Mouse (Mus musculus) kidney, embryonic 14.5 days (tissue): Measurements from ENCODE around the gene Slc35a2. TPM values are rescaled to one million over a fixed set of nuclear protein-coding genes. Genes with fewer than 3 reads are reported as not detected.

ENCODE experiments used
- ATAC-seq: fragments of 200-750 bp; cut with Nextera tagmentation; 2 replicates; pipeline ENCODE4 v1.8.0; 2017; ENCODE audit warnings: moderate number of reproducible peaks, mild to moderate bottlenecking, moderate TSS enrichment, moderate library complexity; ENCODE audit not compliant: low FRiP score, low TSS enrichment
- H3K27ac ChIP-seq: fragments of 300-500 bp; sonication (generic); 2 replicates; pipeline ENCODE4 v1.5.1; 2014; ENCODE audit warnings: low read depth, mild to moderate bottlenecking, low read length, moderate library complexity, mixed read lengths
- H3K27me3 ChIP-seq: fragments of 300-500 bp; sonication (generic); 2 replicates; pipeline ENCODE4 v1.6.1; 2014; ENCODE audit warnings: mild to moderate bottlenecking, low read length; ENCODE audit not compliant: control insufficient read depth, insufficient read depth
- H3K36me3 ChIP-seq: fragments of 300-500 bp; sonication (generic); 2 replicates; pipeline ENCODE4 v1.6.1; 2014; ENCODE audit warnings: low read length, mixed read lengths; ENCODE audit not compliant: control insufficient read depth, insufficient read depth
- H3K4me1 ChIP-seq: fragments of 300-500 bp; sonication (generic); 2 replicates; pipeline ENCODE4 v1.6.1; 2014; ENCODE audit warnings: low read length, mixed read lengths; ENCODE audit not compliant: control insufficient read depth, insufficient read depth
- H3K4me2 ChIP-seq: fragments of 300-500 bp; sonication (generic); replicated peaks from 2 replicates; pipeline ENCODE4 v1.6.1; 2014; ENCODE audit warnings: low read depth, mild to moderate bottlenecking, low read length
- H3K4me3 ChIP-seq: fragments of 300-500 bp; sonication (generic); 2 replicates; pipeline ENCODE4 v1.5.1; 2014; ENCODE audit warnings: mild to moderate bottlenecking, low read length
- H3K9ac ChIP-seq: fragments of 300-500 bp; sonication (generic); 2 replicates; pipeline ENCODE4 v1.6.1; 2014; ENCODE audit warnings: low read depth, mild to moderate bottlenecking, low read length, moderate library complexity
- H3K9me3 ChIP-seq: fragments of 300-500 bp; sonication (generic); 2 replicates; pipeline ENCODE4 v1.6.1; 2016; ENCODE audit warnings: low read length; ENCODE audit not compliant: control insufficient read depth
- WGBS: fragments of 180-500 bp; shearing (Covaris S2); extraction: QIAGEN DNeasy Blood & Tissue Kit; methylation state at CpG from one replicate; pipeline ENCODE4 v1.1.7; 2014; 5-methylcytosine and 5-hydroxymethylcytosine counted together
- polyA plus RNA-seq: library from polyadenylated mRNA; unstranded; fragments of >200 nt; fragmentation: Nextera tagmentation; extraction: Ambion mirVana; gene quantifications from 2 replicates; pipeline ENCODE4 v1.2.1, GENCODE M21; 2014

Slc35a2 gene
- polyA plus RNA-seq, 1 experiment from 2014 or later: 12.6 TPM

DNA sequence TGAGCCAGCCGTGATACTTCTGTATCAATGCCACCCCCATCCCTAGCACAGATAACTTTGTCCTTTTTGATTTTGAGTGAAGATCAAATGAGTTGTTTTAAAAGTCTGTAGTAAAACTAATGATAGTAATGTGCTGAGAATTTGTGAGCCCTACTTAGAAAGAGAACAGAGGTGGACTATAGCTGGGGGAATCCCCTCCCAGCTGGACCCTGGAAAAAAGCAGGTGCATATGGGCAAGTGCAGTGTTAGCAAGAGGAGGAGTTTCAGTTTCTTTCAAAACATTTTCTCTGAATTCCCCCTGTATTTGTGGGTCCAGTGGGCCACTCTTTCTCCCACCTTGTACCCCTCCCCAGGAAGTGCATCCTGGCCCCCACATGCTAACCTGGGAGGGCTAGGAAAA lies 20.6 kb upstream of the Slc35a2 start:
- WGBS: 95% methylated on average over 1 of the region's 1 CpGs
- H3K9me3 ChIP-seq: no peaks in the 10 kb centered on the region
- ATAC-seq: no peak
- no peak overlapping the region for H3K4me2 ChIP-seq
- no peaks in the 10 kb centered on the region for H3K4me1 ChIP-seq
- no peak overlapping the region for H3K9ac ChIP-seq
- H3K4me3 ChIP-seq: no peak overlapping the region
- peaks cover 6% of the 10 kb centered on the region; the same call in 1 of the 2 replicates for H3K36me3 ChIP-seq
- no peak overlapping the region for H3K27ac ChIP-seq
- H3K27me3 ChIP-seq: no peaks in the 10 kb centered on the region

DNA sequence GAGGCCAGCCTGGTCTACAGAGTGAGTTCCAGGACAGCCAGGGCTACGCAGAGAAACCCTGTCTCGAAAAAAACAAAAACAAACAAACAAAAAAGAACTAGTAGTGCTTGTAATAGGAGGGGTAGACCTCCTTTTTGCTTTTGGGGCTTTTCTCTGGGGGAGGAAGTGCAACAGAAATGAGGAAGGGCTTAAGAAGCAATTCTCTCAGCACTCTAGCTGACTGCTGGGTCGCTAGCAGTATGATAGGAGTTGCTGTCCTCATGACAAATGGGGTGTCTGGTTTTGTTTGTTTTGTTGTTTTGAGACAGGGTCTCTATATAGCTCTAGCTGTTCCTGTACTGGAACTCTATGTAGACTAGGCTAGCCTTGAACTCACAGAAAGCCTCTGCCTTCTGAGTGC lies 19.3 kb upstream of the Slc35a2 start:
- Histone ChIP-seq H3K4me3 (no peak overlapping the region), H3K27me3 (no peaks in the 10 kb centered on the region), H3K27ac (no peak overlapping the region), H3K36me3 (peaks cover 8% of the 10 kb centered on the region; the same call in 1 of the 2 replicates), H3K4me2 (no peak overlapping the region), H3K4me1 (no peaks in the 10 kb centered on the region), H3K9ac (no peak overlapping the region), H3K9me3 (no peaks in the 10 kb centered on the region)
- no peak for ATAC-seq
- 69% methylated on average over 3 of the region's 3 CpGs for WGBS

DNA sequence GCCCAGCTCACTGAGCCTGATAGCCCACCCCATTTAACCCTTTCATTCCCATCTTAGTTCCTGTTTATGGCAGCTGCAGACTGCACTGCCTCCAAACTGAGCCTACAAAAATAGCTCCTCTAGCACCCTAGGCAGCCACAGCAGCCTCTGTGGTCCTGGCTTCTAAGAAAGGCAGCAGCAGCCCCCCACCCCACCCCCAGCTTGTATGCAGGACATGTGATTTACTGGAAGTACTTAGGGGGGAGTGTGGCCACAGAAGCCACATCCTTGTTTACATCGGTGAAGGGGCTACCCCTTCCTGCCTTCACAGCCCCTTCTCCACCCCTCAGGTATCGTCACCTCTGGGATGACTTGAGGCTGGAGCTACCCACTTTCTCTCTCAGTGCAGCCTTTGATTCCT lies 18.5 kb upstream of the Slc35a2 start:
- no peaks in the 10 kb centered on the region for H3K27me3 ChIP-seq
- 58% methylated on average over 2 of the region's 2 CpGs for WGBS
- H3K27ac ChIP-seq: no peak overlapping the region
- H3K9me3 ChIP-seq: no peaks in the 10 kb centered on the region
- H3K4me2 ChIP-seq: no peak overlapping the region
- peaks cover 8% of the 10 kb centered on the region; the same call in 1 of the 2 replicates for H3K36me3 ChIP-seq
- ATAC-seq: no peak
- H3K9ac ChIP-seq: no peak overlapping the region
- no peaks in the 10 kb centered on the region for H3K4me1 ChIP-seq
- no peak overlapping the region for H3K4me3 ChIP-seq

DNA sequence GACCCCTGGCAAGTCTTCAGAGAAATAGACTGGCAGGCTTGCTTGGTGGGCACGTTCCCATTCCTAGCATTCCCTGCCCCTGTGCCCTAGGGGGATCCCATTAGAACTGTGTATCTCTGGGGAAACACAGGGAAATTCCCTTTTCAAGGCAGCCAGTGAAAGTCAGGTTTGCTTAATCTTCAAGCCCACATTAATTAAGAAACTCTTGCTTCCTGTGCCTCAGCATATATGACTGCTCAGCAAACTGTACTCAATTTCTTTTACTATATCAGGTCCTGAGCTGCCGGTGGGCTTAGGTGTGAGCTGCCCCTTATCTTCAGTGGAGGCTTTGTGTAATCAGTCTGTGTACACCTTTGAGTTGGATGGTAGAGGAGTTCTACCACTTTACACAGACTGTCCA lies 18.0 kb upstream of the Slc35a2 start:
- no peaks in the 10 kb centered on the region for H3K9me3 ChIP-seq
- H3K9ac ChIP-seq: no peak overlapping the region
- no peak overlapping the region for H3K4me2 ChIP-seq
- WGBS: 74% methylated on average over 2 of the region's 2 CpGs
- H3K4me3 ChIP-seq: no peak overlapping the region
- H3K36me3 ChIP-seq: peaks cover 8% of the 10 kb centered on the region; the same call in 1 of the 2 replicates
- no peaks in the 10 kb centered on the region for H3K27me3 ChIP-seq
- H3K27ac ChIP-seq: no peak overlapping the region
- no peak for ATAC-seq
- no peaks in the 10 kb centered on the region for H3K4me1 ChIP-seq

DNA sequence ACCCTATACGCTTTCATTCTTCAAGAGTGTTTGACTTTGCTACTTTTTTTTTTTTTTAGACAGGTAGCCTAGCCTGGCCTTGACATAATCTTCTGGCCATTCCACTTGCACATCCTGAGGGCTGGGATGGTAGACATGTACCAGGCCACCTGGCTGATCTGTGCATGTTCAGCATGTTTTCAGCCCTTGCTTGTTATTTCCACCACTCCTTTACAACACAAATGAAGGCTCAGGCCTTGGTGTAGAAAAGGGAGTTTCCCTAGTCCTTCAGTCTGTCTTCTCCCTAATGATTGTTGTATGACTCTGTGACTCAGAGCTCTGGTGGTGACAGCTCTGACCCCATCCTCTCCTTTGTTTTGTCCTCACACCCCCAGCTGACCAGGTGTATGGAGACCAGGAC lies 16.7 kb upstream of the Slc35a2 start:
- no peaks in the 10 kb centered on the region for H3K9me3 ChIP-seq
- no peak overlapping the region for H3K9ac ChIP-seq
- no peak for ATAC-seq
- no peaks in the 10 kb centered on the region for H3K4me1 ChIP-seq
- H3K4me2 ChIP-seq: no peak overlapping the region
- H3K27ac ChIP-seq: no peak overlapping the region
- 100% methylated on average over 1 of the region's 1 CpGs for WGBS
- H3K4me3 ChIP-seq: no peak overlapping the region
- peaks cover 15% of the 10 kb centered on the region; the same call in 1 of the 2 replicates for H3K36me3 ChIP-seq
- H3K27me3 ChIP-seq: no peaks in the 10 kb centered on the region

DNA sequence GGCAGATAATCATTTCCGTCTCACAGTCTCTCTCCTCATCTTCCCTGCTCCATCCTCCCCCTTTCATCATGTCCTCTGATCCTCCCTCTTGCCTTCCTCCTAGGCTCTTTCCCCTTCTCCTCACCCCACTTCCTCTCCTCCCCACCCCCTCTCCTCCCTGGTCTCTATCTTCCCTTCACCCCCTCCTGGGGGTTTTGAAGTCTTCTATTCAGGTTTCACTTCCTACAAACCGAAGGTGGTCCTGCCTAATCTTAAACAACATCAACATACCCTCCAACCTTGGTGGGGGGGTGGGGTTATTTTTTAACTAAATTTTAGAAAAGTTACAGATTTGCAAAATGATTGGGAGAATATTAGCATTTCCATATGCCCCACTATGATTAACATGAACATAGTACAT lies 15.3 kb upstream of the Slc35a2 start:
- H3K4me1 ChIP-seq: no peaks in the 10 kb centered on the region
- no peaks in the 10 kb centered on the region for H3K27me3 ChIP-seq
- no peak overlapping the region for H3K4me2 ChIP-seq
- H3K36me3 ChIP-seq: peaks cover 23% of the 10 kb centered on the region; the same call in 1 of the 2 replicates
- ATAC-seq: no peak
- no peaks in the 10 kb centered on the region for H3K9me3 ChIP-seq
- H3K9ac ChIP-seq: no peak overlapping the region
- H3K27ac ChIP-seq: no peak overlapping the region
- no peak overlapping the region for H3K4me3 ChIP-seq
- 52% methylated on average over 2 of the region's 2 CpGs for WGBS

DNA sequence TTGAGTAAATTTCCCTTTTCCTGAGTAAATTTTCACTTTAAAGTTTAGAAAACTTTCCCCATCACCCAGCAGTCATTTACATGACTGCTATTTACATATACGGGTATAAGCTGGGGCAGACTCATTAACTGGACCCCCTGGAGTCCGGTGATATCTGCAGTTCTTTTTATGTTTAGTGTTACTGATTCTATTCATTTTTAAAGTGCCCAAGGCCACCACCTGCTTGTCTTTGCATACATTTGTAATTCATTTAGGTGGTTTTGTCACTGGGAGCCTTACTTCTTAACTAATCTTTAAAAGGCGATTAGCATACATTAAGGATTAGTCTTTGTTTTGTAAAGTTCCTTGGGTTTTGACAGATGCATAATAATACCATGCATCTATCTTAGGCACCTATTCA lies 14.0 kb upstream of the Slc35a2 start:
- H3K36me3 ChIP-seq: peaks cover 26% of the 10 kb centered on the region; the same call in 1 of the 2 replicates
- no peaks in the 10 kb centered on the region for H3K4me1 ChIP-seq
- H3K4me3 ChIP-seq: no peak overlapping the region
- H3K27ac ChIP-seq: no peak overlapping the region
- H3K27me3 ChIP-seq: no peaks in the 10 kb centered on the region
- no peaks in the 10 kb centered on the region for H3K9me3 ChIP-seq
- no peak for ATAC-seq
- no peak overlapping the region for H3K4me2 ChIP-seq
- no peak overlapping the region for H3K9ac ChIP-seq
- WGBS: 55% methylated on average over 3 of the region's 3 CpGs

DNA sequence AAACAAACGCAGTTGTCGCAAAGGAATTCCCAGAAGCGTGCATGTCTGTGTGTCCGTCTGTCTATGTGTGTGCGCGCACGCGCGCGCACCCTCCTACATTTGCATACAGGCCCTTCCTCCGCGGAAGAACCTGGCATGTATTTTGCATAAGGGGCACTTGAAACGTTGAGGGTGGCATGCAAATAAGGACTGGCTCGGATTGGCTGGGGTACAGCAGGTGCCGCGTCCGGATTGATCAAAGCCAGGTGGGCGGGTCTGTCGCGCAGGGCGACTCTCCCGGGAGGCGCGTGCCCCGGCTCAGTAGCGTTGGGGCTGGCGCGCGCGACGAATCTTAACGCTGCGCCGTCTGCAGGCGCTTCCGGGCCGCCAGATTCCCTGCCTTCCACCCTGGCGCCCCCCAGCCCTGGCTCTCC lies 5.8 kb upstream of the Slc35a2 start, which contains the start of gene Pim2:
Gene Pim2, plus strand, starts transcription at position 256 of the 413 bp plus-strand sequence.
- H3K4me2 ChIP-seq: peak within 1 kb of the TSS; percentile 70
- no peak within 1 kb of the TSS for H3K27ac ChIP-seq
- H3K36me3 ChIP-seq: peaks cover 9% of the 10 kb centered on the region; the same call in 1 of the 2 replicates
- peak within 1 kb of the TSS; percentile 28; the same call in 1 of the 2 replicates for H3K9ac ChIP-seq
- peak; percentile 93 for ATAC-seq
- no peaks in the 10 kb centered on the region for H3K27me3 ChIP-seq
- WGBS: 21% methylated on average over 38 of the region's 38 CpGs
- peak within 1 kb of the TSS; percentile 46 for H3K4me3 ChIP-seq
- H3K9me3 ChIP-seq: no peaks in the 10 kb centered on the region
- H3K4me1 ChIP-seq: no peaks in the 10 kb centered on the region

DNA sequence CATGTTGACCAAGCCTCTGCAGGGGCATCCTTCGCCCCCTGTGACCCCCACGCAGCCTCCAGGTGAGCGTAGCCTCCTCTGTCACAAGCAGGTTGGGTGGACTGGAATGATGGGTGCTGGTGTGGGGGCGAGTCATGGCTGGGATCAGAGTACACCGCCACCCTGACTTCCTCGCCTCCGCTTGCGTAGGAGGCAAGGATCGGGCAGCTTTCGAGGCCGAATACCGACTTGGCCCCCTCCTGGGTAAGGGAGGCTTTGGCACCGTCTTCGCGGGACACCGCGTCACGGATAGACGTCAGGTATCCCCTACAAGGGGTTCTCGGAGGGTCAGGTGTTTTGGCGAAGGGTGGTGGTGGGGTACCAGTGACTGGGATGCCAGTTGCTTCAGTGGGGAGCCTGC lies 5.3 kb upstream of the Slc35a2 start:
- Histone ChIP-seq H3K9me3 (no peaks in the 10 kb centered on the region), H3K4me3 (peak overlapping the region; percentile 46), H3K27me3 (no peaks in the 10 kb centered on the region), H3K4me2 (peak overlapping the region; percentile 70), H3K4me1 (no peaks in the 10 kb centered on the region), H3K9ac (peak overlapping the region; percentile 28; the same call in 1 of the 2 replicates), H3K36me3 (peaks cover 7% of the 10 kb centered on the region; the same call in 1 of the 2 replicates), H3K27ac (no peak overlapping the region)
- ATAC-seq: no peak; the same call in none of the 2 replicates
- WGBS: 29% methylated on average over 21 of the region's 21 CpGs
